Mouse (Mus musculus): Measurements from ENCODE around the gene Cdh1.
"Not testable (repeated sequence)": the region's sequence is repeated elsewhere in the genome, so short reads cannot be mapped to it uniquely, and the experiment has no call there.

The Cdh1 gene

GRCm38 (mm10) chr8:106603131-106603819 is at the start of gene Cdh1:
Gene Cdh1, plus strand, starts transcription at chr8:106603351.
- DNase-seq (ENCODE audit: low read depth, low spot score): no peak

GRCm38 (mm10) chr8:106554011-106554410 is 49.1 kb upstream of the Cdh1 start:
- DNase-seq (ENCODE audit: low read depth, low spot score): no peak

DNA sequence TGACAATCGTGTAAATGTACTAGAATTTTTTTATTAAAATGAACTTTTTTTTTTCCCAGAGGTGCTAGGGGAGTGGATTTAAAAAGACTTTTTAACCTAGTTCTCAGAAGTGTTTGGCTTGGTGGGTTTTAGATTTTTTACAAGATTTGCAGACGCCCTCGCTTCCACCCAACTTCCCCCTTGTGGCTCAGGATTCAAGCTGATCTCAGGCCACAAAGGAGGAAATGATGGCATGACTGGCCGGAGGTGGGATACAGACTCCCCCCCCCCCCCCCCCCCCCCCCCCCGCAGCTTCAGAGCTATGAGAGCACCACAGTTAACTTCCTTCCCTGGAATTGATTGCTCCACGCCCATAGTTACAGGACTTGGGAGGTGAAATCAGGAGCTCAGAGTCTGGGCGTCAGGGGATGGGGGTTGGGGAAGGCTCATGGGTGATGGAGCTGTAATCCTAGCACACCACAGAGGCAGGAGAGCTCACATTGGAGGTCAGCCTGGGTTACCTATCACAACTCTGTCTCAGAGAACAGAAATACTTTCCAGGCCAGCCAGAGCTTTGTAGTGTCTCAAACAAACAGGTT is 47.0 kb upstream of the Cdh1 start:
- no peak for DNase-seq (ENCODE audit: low read depth, low spot score)

DNA sequence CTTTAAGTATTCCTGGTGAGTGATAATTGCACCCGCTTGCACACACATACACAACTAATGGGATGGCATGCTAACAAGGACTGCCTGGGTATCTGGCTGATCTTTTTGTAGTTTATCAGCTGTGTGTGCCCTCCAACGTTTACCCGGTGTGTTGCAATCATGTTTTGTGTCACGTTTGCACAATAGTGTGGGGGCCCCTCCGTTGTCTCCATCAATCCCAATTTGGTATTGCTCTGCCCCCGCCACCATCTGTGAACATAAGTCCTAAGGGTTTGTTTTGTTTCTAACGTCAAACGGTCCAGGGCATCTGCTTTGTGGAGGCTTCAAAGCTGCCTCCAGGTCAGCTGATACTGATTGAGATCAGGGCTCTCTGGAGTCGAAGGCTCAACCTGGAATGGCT is 43.3 kb upstream of the Cdh1 start:
- no peak for DNase-seq (ENCODE audit: low read depth, low spot score)

GRCm38 (mm10) chr8:106561097-106561865 is 41.9 kb upstream of the Cdh1 start:
- DNase-seq (ENCODE audit: low read depth, low spot score): peak; percentile 72

- peak; percentile 64 for DNase-seq (ENCODE audit: low read depth, low spot score)
Measured at GRCm38 (mm10) chr8:106563691-106564182, 39.4 kb upstream of the Cdh1 start.

GRCm38 (mm10) chr8:106569006-106569405 is 34.1 kb upstream of the Cdh1 start:
- DNase-seq (ENCODE audit: low read depth, low spot score): no peak

DNA sequence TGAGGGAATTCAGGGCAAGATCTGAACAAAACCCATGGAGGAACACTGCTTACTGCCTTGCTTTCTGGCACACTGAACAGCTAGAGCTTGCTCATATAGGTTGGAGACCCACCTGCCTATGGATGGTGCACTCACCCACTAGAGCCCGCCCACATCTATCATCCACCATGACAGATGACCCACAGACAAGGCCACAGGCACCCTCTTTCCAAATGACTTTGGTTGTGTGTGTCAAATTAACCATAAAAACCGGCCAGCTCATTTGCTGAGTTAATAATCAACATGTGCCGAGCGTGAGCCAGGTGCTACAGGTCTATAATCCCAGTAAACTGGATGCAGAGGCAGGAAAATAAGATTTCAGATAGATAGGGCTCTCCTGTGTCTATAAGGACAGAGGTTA is 32.8 kb upstream of the Cdh1 start:
- DNase-seq (ENCODE audit: low read depth, low spot score): no peak

DNA sequence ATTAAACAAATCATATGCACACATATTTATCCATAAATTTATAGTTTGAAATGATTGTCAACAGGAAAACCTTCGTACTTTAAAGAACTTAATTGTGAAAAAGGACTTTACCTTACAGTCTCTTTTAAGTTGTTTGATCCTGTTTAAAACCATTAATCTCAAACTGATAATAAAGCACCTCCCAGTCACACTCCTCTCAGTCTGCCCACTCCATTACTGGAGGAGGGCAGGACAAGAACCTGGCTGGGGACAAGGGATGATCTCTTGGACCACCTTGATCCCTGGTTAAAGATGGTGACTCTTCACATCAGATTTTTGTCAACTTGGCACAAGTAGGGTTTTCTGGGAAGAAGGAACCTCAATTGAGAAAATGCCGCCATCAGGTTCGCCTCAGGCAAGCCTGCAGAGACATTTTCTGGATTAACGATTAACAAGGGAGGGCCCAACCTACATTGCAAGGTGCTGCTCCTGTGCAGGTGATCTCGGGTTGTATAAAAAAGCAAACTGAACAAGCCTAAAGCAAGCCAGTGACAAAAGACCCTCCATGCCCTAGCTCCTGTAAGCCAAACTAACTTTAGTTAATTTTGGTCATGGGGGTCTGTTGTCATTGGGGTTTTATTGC is 31.5 kb upstream of the Cdh1 start:
- no peak for DNase-seq (ENCODE audit: low read depth, low spot score)

DNA sequence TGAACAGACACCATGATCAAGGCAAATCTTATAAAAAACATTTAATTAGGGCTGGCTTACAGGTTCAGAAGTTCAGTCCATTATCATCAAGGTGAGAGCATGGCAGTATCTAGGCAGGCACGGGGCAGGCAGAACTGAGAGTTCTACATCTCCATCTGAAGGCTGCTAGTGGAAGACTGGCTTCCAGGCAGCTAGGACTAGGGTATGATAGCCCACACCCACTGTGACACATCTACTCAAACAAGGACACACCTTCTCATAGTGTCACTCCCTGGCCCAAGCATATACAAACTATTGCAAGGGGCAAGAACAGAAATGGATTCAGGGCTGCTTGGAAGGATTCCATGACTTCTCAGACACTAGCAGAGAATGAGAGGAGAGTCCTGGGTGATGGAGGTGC is 31.0 kb upstream of the Cdh1 start:
- not testable (repeated sequence) for DNase-seq (ENCODE audit: low read depth, low spot score)

- DNase-seq (ENCODE audit: low read depth, low spot score): not testable (repeated sequence)
Measured at GRCm38 (mm10) chr8:106573168-106573567, 30.0 kb upstream of the Cdh1 start, which contains the start of gene Gm10073. Gene Gm10073, minus strand, starts transcription at chr8:106573461.

DNA sequence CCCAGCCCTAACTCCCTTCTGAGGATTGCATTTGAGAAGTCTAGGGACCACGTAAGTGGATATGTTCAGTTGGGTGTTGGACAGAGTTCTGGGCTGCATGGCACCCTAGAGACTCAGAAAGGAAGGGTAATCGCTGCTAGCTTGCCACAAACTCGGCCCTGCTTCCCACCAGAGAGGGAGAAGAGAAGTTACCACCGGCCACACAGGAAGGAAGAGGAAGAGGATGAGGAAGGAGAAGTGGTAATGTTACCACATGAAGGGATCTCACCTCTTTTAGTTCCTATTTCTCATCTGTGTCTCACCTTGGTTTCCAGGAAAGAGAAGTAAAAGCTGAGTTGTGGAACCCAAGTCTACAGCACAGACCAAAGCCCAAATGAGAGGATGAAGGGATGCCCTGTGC is 28.9 kb upstream of the Cdh1 start:
- no peak for DNase-seq (ENCODE audit: low read depth, low spot score)

- no peak for DNase-seq (ENCODE audit: low read depth, low spot score)
Measured at GRCm38 (mm10) chr8:106576849-106577555, 26.1 kb upstream of the Cdh1 start.

- no peak for DNase-seq (ENCODE audit: low read depth, low spot score)
Measured at GRCm38 (mm10) chr8:106579510-106579909, 23.6 kb upstream of the Cdh1 start.

- DNase-seq (ENCODE audit: low read depth, low spot score): no peak
Measured at GRCm38 (mm10) chr8:106581344-106582088, 21.6 kb upstream of the Cdh1 start.

GRCm38 (mm10) chr8:106584942-106585670 is 18.0 kb upstream of the Cdh1 start:
- DNase-seq (ENCODE audit: low read depth, low spot score): no peak

DNA sequence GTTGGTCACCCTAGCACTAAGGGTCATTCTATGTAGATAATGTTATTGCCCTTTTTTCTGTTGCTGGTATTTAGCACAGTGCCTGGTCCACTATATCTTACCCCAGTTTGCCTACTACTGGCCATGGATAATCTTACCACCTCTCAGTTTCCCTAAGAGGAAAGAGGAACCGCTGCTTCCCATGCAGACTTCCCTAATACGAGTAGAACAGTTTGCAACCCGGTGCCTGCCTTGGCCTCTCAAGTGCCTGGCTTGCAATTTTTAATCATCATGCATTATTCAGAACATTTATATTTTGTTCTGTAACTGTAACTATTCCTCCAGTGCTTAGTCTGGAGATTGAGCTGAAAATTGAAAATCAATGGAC is 17.5 kb upstream of the Cdh1 start:
- no peak for DNase-seq (ENCODE audit: low read depth, low spot score)

DNA sequence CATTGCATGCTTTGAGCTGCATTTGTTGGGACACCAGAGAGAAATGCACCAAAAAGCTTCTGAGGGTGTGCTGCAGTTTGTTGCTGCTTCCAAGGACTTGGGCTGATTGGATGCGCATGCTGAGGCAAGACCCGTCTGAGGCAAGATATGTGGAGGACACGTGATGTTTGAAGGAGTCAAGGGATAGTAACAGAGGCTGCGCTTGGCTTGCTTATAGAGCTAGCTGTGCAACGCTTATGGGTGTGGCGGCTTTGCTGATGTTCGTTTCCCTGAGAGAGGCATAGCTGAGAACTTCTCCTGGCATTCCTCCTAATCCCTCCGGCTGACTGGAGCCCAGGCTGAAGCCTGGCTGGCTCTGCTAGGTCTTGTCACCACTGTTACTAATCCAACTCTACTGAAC is 16.3 kb upstream of the Cdh1 start:
- DNase-seq (ENCODE audit: low read depth, low spot score): no peak

DNA sequence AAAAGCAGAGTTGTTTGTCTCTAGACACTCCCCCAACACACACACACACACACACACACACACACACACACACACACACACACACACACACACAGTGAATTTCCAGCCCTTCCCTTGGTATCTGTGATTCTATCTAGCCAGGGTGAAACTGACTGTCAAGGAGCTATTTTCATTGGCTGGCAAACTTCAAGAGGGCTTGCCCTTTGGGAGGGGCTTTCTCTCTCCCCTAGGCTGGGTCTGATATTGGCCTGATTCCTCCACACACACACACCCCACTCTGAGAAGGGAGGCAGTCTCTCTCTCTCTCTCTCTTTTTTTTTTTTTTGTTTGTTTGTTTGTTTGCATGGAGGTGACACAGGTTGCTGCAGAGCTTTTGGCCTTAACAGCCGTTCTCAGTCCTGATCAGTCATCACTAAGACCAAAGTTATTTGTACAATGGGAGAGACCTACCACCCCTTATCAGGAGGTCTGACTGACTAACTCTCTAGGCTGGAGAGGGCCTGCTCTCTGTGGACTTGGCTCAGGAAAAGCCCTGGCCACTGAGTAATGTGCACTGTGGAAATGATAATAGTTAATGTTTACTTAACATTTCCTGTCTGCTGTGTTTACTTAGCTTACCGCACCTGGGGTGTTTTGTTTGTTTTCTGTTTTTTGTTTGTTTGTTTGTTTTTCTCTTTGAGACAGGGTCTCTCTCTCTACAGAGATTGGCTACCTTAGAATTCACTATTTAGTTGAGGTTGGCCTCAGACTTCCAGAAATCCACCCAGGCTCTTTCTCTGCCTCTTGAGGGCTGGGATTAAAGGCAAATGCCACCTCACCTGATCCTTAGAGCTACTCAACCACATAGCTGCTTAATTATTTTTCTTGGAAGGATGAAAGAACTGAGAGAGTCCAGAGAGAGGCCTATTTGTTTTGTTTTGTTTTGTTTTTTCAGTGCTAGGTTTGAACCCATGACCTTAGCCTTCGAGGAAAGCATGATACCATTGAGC is 14.4 kb upstream of the Cdh1 start:
- no peak for DNase-seq (ENCODE audit: low read depth, low spot score)

Data from A20 (cell line).